Mouse (Mus musculus) embryonic facial prominence, embryonic 13.5 days (tissue): ENCODE data around the gene Pik3r6. TPM values are rescaled to one million over a fixed set of nuclear protein-coding genes. Genes with fewer than 3 reads are reported as not detected.

Experiments
- ATAC-seq: fragments of 200-750 bp; cut with Nextera tagmentation; 2 replicates; pipeline ENCODE4 v1.8.0; 2017; ENCODE audit warnings: low read depth; ENCODE audit not compliant: insufficient number of reproducible peaks, insufficient read depth, low FRiP score, low TSS enrichment
- H3K27ac ChIP-seq: fragments of 300-500 bp; sonication (generic); 2 replicates; pipeline ENCODE4 v1.5.1; 2015; ENCODE audit warnings: moderate library complexity, mild to moderate bottlenecking, inconsistent platforms
- H3K27me3 ChIP-seq: fragments of 300-500 bp; sonication (generic); 2 replicates; pipeline ENCODE4 v1.6.1; 2015; ENCODE audit warnings: mild to moderate bottlenecking, inconsistent platforms
- H3K36me3 ChIP-seq: fragments of 300-500 bp; sonication (generic); 2 replicates; pipeline ENCODE4 v1.6.1; 2015; ENCODE audit warnings: mild to moderate bottlenecking, inconsistent platforms
- H3K4me1 ChIP-seq: fragments of 300-500 bp; sonication (generic); 2 replicates; pipeline ENCODE4 v1.6.1; 2015; ENCODE audit warnings: inconsistent platforms
- H3K4me2 ChIP-seq: fragments of 300-500 bp; sonication (generic); 2 replicates; pipeline ENCODE4 v1.6.1; 2015; ENCODE audit warnings: moderate library complexity, mild to moderate bottlenecking, inconsistent platforms
- H3K4me3 ChIP-seq: fragments of 300-500 bp; sonication (generic); 2 replicates; pipeline ENCODE4 v1.5.1; 2015; ENCODE audit warnings: mild to moderate bottlenecking, inconsistent platforms
- H3K9ac ChIP-seq: fragments of 300-500 bp; sonication (generic); 2 replicates; pipeline ENCODE4 v1.6.1; 2015; ENCODE audit warnings: mild to moderate bottlenecking, inconsistent platforms
- H3K9me3 ChIP-seq: fragments of 300-500 bp; sonication (generic); 2 replicates; pipeline ENCODE4 v1.6.1; 2016; ENCODE audit warnings: inconsistent platforms
- WGBS: fragments of 180-500 bp; shearing (Covaris S2); methylation state at CpG from one replicate; pipeline ENCODE4 v1.1.7; 2015; ENCODE audit warnings: mixed read lengths; 5-methylcytosine and 5-hydroxymethylcytosine counted together
- polyA plus RNA-seq: library from polyadenylated mRNA; unstranded; fragments of >200 nt; fragmentation: Nextera tagmentation; extraction: Ambion mirVana; gene quantifications from 2 replicates; pipeline ENCODE4 v1.2.1, GENCODE M21; 2015

Pik3r6 gene
- 1.6 and 2.2 TPM in 2 replicates for polyA plus RNA-seq

DNA sequence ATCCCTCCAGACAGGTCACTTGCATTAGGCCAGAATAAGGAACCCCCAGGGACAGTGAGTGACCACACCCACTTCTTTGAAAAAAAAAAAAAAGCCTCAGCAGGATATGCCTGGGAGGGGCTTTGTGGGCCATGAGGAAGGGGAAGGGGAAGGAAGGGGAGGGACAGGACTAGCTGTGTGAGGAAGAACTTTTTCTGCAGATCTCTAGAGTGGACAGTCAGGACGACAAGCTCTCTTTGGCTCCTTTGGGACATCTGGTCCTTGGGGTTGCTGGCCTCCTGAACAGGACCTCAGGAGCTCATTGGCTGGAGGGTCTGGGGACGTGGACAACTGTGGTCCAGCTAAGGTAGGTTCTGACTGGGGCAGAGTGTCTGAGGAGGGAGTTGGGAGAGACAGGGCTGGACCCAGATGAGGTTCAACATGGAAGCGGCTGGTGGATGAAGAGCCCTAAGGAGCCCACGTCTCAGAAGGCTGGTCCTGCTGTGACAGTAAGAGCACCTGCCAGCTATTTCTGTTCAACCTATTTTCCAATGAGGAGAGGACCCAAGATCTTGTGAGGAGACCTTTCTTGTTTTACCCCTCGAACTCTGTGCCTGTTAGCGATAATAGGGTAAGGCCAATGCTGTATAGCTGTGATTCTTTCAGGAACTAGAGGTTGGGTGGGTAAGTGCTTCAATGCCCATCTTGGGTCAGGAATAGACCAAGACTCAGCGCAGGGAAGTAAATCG is at the start of gene Pik3r6:
TSS of gene Pik3r6 (plus strand) at position 118 of the 728 bp plus-strand sequence.
- Histone ChIP-seq H3K27ac (no peak within 1 kb of the TSS), H3K27me3 (no peaks in the 10 kb centered on the region), H3K9ac (no peak within 1 kb of the TSS), H3K36me3 (no peaks in the 10 kb centered on the region), H3K9me3 (no peaks in the 10 kb centered on the region), H3K4me3 (no peak within 1 kb of the TSS), H3K4me1 (peaks cover 5% of the 10 kb centered on the region; the same call in 1 of the 2 replicates), H3K4me2 (peak within 1 kb of the TSS; percentile 21)
- WGBS: 87% methylated on average over 8 of the region's 8 CpGs
- no peak for ATAC-seq

DNA sequence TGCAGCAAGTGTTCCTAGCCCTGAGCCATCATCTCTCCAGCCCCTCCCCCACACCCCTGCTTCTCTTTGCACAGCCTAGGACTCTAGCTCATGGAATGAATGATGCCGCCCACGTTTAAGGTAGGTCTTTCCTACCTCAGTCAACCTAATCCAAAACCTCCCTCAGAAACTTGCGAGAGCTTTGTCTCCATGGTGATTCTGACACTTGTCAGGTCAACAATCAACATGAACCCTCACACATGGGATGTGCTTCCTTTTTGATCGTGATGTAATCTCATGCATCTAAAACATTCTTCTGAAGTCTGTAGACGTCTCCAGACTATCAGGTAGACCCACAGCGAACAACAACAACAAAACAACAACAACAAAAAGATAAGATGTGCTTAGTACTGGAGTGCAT is 49.5 kb upstream of the Pik3r6 start:
- Histone ChIP-seq H3K9ac (no peak overlapping the region), H3K27me3 (no peaks in the 10 kb centered on the region; the same call in 1 of the 2 replicates), H3K4me1 (peaks cover 11% of the 10 kb centered on the region), H3K4me3 (no peak overlapping the region), H3K27ac (no peak overlapping the region), H3K4me2 (no peak overlapping the region), H3K9me3 (no peaks in the 10 kb centered on the region), H3K36me3 (no peaks in the 10 kb centered on the region)
- 73% methylated on average over 6 of the region's 6 CpGs for WGBS
- no peak for ATAC-seq

GRCm38 (mm10) chr11:68458086-68458485 is 44.7 kb upstream of the Pik3r6 start:
- Histone ChIP-seq H3K4me2 (no peak overlapping the region), H3K27ac (no peak overlapping the region), H3K9ac (no peak overlapping the region), H3K9me3 (no peaks in the 10 kb centered on the region), H3K4me3 (no peak overlapping the region), H3K27me3 (no peaks in the 10 kb centered on the region; the same call in 1 of the 2 replicates), H3K36me3 (no peaks in the 10 kb centered on the region), H3K4me1 (no peaks in the 10 kb centered on the region)
- no peak for ATAC-seq
- 81% methylated on average over 8 of the region's 8 CpGs for WGBS

GRCm38 (mm10) chr11:68459021-68459420 is 43.8 kb upstream of the Pik3r6 start:
- H3K9me3 ChIP-seq: no peaks in the 10 kb centered on the region
- no peak overlapping the region for H3K27ac ChIP-seq
- no peaks in the 10 kb centered on the region for H3K4me1 ChIP-seq
- no peaks in the 10 kb centered on the region; the same call in 1 of the 2 replicates for H3K27me3 ChIP-seq
- H3K36me3 ChIP-seq: no peaks in the 10 kb centered on the region
- H3K4me3 ChIP-seq: no peak overlapping the region
- no peak for ATAC-seq
- no peak overlapping the region for H3K4me2 ChIP-seq
- no peak overlapping the region for H3K9ac ChIP-seq
- 74% methylated on average over 5 of the region's 5 CpGs for WGBS

DNA sequence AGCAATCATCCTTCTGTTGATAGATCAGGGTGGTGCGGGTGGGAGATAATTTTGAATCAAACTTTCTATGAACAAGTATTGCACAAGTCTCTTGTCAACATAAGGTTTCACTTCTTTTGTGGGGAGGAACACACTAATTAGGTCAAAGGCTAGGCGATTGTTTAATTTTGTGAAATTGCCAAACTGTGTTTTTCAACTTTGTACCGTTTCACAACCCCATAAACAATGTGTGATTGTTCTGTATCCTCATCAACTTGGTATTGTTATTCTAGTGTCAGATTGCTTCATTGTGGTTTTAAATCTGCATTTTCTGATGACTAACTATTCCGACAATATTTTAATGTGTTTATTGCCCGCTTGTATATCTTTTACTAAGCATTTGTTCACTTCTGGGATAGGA is 43.3 kb upstream of the Pik3r6 start:
- WGBS: 81% methylated on average over 5 of the region's 5 CpGs
- H3K27me3 ChIP-seq: no peaks in the 10 kb centered on the region; the same call in 1 of the 2 replicates
- H3K27ac ChIP-seq: no peak overlapping the region
- ATAC-seq: no peak
- H3K4me1 ChIP-seq: no peaks in the 10 kb centered on the region
- H3K4me3 ChIP-seq: no peak overlapping the region
- H3K9ac ChIP-seq: no peak overlapping the region
- no peak overlapping the region for H3K4me2 ChIP-seq
- H3K36me3 ChIP-seq: no peaks in the 10 kb centered on the region
- H3K9me3 ChIP-seq: no peaks in the 10 kb centered on the region

DNA sequence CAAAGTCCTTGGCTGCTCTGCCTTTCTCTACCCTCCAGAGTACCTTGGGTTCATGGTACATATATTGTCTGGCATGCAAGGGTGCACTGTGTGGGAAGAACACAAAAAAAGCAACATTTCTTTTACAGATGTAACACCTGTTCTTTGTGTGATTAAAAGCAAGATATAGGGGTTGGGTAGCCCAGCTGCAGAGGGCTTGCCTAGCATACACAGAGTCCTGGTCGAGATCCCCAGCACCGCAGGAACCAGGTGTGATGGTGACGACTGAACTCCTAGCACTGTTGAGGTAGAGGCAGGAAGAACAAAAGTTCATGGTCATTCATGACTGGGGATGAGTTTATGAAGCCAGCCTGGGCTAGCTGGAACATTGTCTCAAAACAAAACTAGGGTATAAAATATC is 40.1 kb upstream of the Pik3r6 start:
- WGBS: 73% methylated on average over 3 of the region's 3 CpGs
- H3K4me1 ChIP-seq: no peaks in the 10 kb centered on the region
- H3K9me3 ChIP-seq: no peaks in the 10 kb centered on the region
- no peak overlapping the region for H3K4me3 ChIP-seq
- H3K9ac ChIP-seq: no peak overlapping the region
- no peak overlapping the region for H3K4me2 ChIP-seq
- H3K36me3 ChIP-seq: no peaks in the 10 kb centered on the region
- ATAC-seq: no peak
- H3K27me3 ChIP-seq: no peaks in the 10 kb centered on the region; the same call in 1 of the 2 replicates
- no peak overlapping the region for H3K27ac ChIP-seq

DNA sequence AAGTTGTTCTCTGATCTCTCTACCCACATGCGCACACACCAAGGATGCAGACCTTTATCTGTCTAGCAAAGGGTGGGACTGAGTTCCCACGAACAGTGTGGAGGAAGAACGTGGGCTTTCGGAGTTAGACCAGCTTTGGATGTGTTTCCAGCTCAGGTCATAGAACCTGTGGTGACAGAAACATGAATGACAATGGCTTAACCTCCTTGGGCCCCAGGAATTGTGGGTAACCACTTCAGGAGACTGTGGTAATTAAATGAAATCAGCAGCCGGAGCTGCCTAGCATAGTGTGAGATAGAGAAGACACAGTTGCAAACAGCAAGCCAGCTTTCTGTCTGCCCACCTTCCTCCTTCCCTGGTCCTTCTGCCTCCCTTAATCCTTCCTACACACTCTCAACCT is 38.6 kb upstream of the Pik3r6 start:
- Histone ChIP-seq H3K27me3 (no peaks in the 10 kb centered on the region; the same call in 1 of the 2 replicates), H3K9me3 (no peaks in the 10 kb centered on the region), H3K4me1 (no peaks in the 10 kb centered on the region), H3K36me3 (no peaks in the 10 kb centered on the region), H3K4me2 (no peak overlapping the region), H3K9ac (no peak overlapping the region), H3K27ac (no peak overlapping the region), H3K4me3 (no peak overlapping the region)
- WGBS: 81% methylated on average over 5 of the region's 5 CpGs
- no peak for ATAC-seq

DNA sequence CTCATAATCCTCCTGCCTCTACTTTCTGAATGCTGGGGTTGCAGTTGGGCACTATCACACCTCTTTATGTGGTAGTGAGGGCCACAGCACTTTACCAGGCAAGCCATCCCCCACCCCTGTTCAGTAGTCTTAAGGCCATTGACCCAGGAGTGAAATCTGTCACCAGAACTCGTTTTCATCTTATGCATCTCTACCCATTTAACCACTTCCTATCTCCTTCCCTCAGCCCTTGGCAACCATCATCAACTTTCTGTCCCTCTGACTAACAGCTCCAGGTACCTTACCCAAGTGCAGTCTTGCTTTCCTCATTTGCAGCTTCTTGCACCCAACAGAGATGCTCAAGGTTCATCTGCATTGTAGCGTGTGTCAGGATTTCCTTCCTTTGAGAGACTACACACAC is 37.7 kb upstream of the Pik3r6 start:
- no peak for ATAC-seq
- WGBS: 68% methylated on average over 2 of the region's 2 CpGs
- Histone ChIP-seq H3K27me3 (no peaks in the 10 kb centered on the region; the same call in 1 of the 2 replicates), H3K4me1 (no peaks in the 10 kb centered on the region), H3K9ac (no peak overlapping the region), H3K4me2 (no peak overlapping the region), H3K27ac (no peak overlapping the region), H3K36me3 (no peaks in the 10 kb centered on the region), H3K9me3 (no peaks in the 10 kb centered on the region), H3K4me3 (no peak overlapping the region)

GRCm38 (mm10) chr11:68467441-68467840 is 35.4 kb upstream of the Pik3r6 start:
- Histone ChIP-seq H3K4me3 (no peak overlapping the region), H3K4me2 (no peak overlapping the region), H3K9ac (no peak overlapping the region), H3K36me3 (no peaks in the 10 kb centered on the region), H3K9me3 (no peaks in the 10 kb centered on the region), H3K27ac (no peak overlapping the region), H3K4me1 (no peaks in the 10 kb centered on the region), H3K27me3 (no peaks in the 10 kb centered on the region)
- no peak for ATAC-seq
- WGBS: 85% methylated on average over 7 of the region's 7 CpGs

DNA sequence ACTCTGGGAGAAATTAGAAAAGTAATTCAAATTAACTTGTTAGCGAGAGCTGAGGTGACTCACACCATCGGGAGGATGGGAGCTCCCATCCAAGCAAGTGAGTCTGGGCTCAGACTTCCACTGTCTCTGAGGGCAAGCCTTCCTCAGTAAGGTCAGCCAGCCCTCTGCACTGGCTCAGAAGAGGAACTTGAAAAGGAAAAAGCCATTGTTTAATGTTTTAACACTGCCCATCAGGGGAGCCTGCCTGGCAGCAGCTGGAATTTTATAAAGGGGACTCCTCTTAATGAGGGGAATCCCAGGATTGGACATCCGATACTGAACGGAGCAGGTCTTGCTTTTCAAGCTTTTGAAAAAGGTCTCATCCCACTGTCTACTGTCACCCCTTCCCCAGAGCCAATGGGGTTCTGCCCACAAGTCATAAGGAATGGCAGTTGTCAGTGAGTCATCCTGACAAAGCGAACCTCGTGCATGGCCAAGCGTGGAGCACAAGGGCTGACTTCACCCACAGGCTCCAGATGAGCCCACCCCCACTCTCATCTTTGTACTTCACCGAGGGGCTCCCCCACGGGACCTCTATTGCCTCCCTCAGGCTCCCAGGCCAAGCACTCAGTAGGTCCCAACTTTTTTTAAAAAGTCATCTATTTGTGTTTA is 34.7 kb upstream of the Pik3r6 start:
- Histone ChIP-seq H3K9me3 (no peaks in the 10 kb centered on the region), H3K9ac (no peak overlapping the region), H3K36me3 (no peaks in the 10 kb centered on the region), H3K27ac (no peak overlapping the region), H3K4me3 (no peak overlapping the region), H3K27me3 (no peaks in the 10 kb centered on the region), H3K4me1 (no peaks in the 10 kb centered on the region), H3K4me2 (no peak overlapping the region)
- no peak for ATAC-seq
- WGBS: 69% methylated on average over 9 of the region's 9 CpGs

DNA sequence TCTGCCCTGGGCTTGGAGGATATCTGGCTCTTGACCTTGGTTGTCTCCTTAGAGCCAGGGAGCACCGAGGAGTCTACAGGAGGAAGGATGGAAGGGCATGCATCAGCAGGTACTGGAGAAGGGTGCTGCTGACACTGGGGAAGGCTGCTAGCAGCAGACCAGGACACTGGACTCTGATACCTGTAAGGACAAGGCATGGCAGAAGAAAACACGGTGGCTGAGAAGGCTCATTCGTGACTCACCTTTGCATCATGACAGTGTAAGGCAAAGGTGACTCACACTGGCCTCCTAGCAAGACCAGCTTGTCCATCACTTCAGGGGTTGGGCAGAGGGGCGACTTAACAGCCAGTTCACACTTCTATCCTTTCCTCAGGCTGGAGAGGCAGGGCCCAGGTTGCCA is 33.9 kb upstream of the Pik3r6 start:
- Histone ChIP-seq H3K36me3 (no peaks in the 10 kb centered on the region), H3K9ac (no peak overlapping the region), H3K27ac (no peak overlapping the region), H3K4me2 (no peak overlapping the region), H3K4me1 (no peaks in the 10 kb centered on the region), H3K27me3 (0 out of 2 replicates have a peak, but pooled peaks cover 3% of the 10 kb centered on the region), H3K9me3 (no peaks in the 10 kb centered on the region), H3K4me3 (no peak overlapping the region)
- no peak for ATAC-seq
- 78% methylated on average over 4 of the region's 4 CpGs for WGBS
